Mouse (Mus musculus): ENCODE data around the gene Spata48.

DNA sequence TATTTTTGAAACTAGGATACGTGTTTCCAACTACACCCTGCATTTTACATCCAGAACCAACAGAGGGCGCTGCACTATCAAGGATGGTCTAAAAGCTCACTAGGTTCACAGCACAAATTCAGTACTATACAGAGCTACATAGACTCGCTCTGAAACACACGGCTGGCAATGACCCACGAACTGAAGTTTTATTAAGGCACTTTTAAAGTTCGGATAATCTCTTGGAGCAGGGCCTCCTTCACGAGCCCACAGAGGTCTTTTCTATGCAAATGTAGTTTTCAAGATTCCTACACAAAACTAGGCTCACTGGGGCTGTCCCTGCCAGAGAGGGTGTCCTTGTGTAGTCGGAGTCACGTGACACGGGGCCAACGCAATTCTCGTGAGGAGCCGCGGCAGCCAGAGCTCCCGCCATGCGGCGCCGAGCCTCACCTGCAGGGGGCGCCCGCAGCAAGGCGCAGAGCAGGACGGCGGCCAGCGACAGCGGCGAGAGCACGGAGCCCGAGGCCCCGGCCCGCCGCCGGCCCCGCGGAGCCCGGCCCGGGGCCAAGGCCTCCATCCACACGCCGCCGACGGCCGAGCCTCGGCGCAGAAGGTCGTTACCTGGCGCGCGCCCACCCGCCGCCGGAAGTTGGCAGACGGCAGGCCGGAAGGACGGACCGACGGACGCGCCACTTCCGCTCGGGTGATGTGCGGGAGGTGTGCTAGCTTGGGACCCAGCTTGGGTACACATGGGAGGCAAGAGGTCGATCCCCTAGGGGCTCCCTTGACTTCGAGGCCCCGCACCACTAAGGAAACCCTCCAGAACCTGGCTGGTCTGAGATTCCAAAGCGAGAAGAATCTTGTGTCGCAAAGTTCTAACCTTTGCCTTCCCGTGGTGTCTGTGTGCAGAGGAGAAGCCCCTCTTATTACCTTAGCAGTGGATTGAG is at the start of gene Spata48, which contains the start of gene Zpbp:
- peak; percentile 49 for TF ChIP-seq CTCF (conservative IDR thresholded peaks at IDR 0.05; ENCODE audit: insufficient read depth, insufficient read length, low read depth, low read length)
- no peak for TF ChIP-seq POLR2A (IDR thresholded peaks at IDR 0.05; ENCODE audit: low read depth, low read length)
